Mouse (Mus musculus): ENCODE measurements around the gene 2210408I21Rik.

DNA sequence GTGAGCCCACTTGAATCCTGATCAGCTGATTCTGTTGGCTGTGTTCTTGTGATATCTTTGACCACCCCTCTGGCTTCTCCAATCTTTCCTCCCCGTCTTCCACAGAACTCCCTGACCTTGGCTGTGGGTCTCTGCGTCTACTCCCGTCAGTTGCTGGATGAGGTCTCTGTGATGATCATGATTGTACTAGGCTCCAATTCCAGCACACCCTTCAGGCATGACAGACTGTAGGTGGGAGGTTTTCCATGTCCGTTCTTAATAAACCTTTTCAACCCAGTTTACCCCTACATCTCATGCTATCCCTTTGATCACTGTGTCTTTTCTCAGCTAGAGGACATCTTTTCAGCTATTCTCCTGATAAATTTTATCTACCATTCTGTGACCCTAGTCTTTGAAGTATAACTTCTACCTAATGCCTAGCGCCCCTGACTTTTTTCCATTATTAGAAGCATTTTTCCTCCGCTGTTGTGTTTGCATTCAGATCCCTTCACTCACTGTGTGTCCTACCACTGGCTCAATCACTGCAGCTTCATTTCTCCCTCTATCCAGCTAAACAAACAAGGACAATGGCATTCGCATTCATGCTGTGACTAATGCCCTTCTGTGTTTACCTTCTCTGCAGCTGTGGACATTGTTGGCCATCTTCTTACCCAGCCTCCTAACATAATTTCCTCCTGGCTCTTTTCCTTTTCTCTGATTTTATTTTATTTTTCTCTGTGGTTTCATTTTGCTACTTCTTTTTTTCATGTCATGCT lies 143.5 kb downstream of the 2210408I21Rik start:
- TF ChIP-seq CTCF (IDR thresholded peaks at IDR 0.05; ENCODE audit: low read depth, low read length), result no peak
- no peak for TF ChIP-seq TAL1 (conservative IDR thresholded peaks at IDR 0.05; ENCODE audit: low read depth, low read length)
- no peak for TF ChIP-seq GATA1 (IDR thresholded peaks at IDR 0.05; ENCODE audit: borderline replicate concordance, low read length)
- TF ChIP-seq GATA2 (IDR thresholded peaks at IDR 0.05; ENCODE audit: borderline replicate concordance, low read depth, low read length), result no peak
- no peak for TF ChIP-seq POLR2AphosphoS5 (IDR thresholded peaks at IDR 0.05; ENCODE audit: insufficient replicate concordance, low read depth, low read length)
